Mouse (Mus musculus): ENCODE measurements around the gene Ddx43.
"Not testable (repeated sequence)": the region's sequence is repeated elsewhere in the genome, so short reads cannot be mapped to it uniquely, and the experiment has no call there.

- not testable (repeated sequence) for TF ChIP-seq CTCF, EP300 (IDR thresholded peaks at IDR 0.05; ENCODE audit: low read depth)
Observed at GRCm38 (mm10) chr9:78367959-78368358, 27.6 kb upstream of the Ddx43 start, which contains the start of gene Dppa5a.
